Mouse (Mus musculus) E14TG2a.4 (cell line): ENCODE measurements around the gene Cog8.

ENCODE experiments used
- CTCF ChIP-seq: conservative IDR thresholded peaks from 2 replicates; pipeline ENCODE4 v1.5.1; 2014; ENCODE audit warnings: low read length
- NANOG ChIP-seq: IDR thresholded peaks from 2 replicates; pipeline ENCODE4 v1.6.1; 2014; ENCODE audit warnings: borderline replicate concordance, low read length, mixed read lengths
- POU5F1 ChIP-seq: IDR thresholded peaks from 2 replicates; pipeline ENCODE4 v1.6.1; 2014; ENCODE audit warnings: low read length, borderline replicate concordance

DNA sequence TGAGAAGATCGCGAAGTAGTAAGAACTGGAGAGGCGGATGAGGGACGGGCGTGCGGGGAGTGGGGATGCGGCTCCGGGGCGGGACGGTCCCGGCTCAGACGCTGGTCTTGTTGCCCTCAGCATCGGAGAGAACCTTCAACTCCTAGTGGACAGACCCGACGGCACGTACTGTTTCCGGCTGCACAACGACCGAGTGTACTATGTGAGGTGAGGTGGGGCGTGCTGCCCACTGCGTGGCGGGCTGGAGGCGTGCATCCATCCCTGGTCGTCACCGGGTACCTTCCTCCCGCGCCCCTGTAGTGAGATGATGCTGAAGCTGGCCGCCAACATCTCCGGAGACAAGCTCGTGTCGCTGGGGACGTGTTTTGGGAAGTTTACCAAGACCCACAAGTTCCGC is 482 bp upstream of the Cog8 start:
- no peak for TF ChIP-seq CTCF
- no peak for TF ChIP-seq NANOG
- no peak for TF ChIP-seq POU5F1
